Mouse (Mus musculus): ENCODE measurements around the gene Acod1. TPM values are rescaled to one million over a fixed set of nuclear protein-coding genes. Genes with fewer than 3 reads are reported as not detected.
A peak's percentile ranks its signal among the peaks of the same experiment; 100 is the strongest.

The Acod1 gene
- total and polyA plus RNA-seq, 3 experiments: 0.08 TPM; not detected in 2

- H3K27ac ChIP-seq: no peak overlapping the region
- WGBS: 66% methylated on average over 2 of the region's 2 CpGs
- no peak overlapping the region for H3K9ac ChIP-seq (ENCODE audit: low read depth, low read length)
- H3K4me3 ChIP-seq: no peak overlapping the region
- DNase-seq: no peak
- intact Hi-C loops (cut with DNase I): no loop called here
- H3K36me3 ChIP-seq (ENCODE audit: control insufficient read depth, insufficient read depth, low read length): no peaks in the 10 kb centered on the region
- H3K27me3 ChIP-seq (ENCODE audit: control insufficient read depth, insufficient read depth, low read length): no peaks in the 10 kb centered on the region
- TF ChIP-seq EP300 (IDR thresholded peaks at IDR 0.05; ENCODE audit: insufficient read depth, low read depth, low read length) (no peak), CTCF (IDR thresholded peaks at IDR 0.05) (no peak), POLR2A (IDR thresholded peaks at IDR 0.05; ENCODE audit: insufficient read depth, low read depth, low read length) (no peak)
- H3K4me1 ChIP-seq (ENCODE audit: control insufficient read depth, insufficient read depth, low read length): no peaks in the 10 kb centered on the region; the same call in 1 of the 2 replicates
- no peaks in the 10 kb centered on the region for H3K79me2 ChIP-seq (replicated peaks; ENCODE audit: control insufficient read depth, insufficient read depth, low read length)
Observed at GRCm38 (mm10) chr14:103029203-103029602, 17.6 kb upstream of the Acod1 start.

GRCm38 (mm10) chr14:103033271-103033823, 13.4 kb upstream of the Acod1 start:
- DNase-seq: peak; percentile 41 to 55
- H3K79me2 ChIP-seq (replicated peaks; ENCODE audit: control insufficient read depth, insufficient read depth, low read length): no peaks in the 10 kb centered on the region
- peak overlapping the region; percentile 54 for H3K27ac ChIP-seq
- H3K36me3 ChIP-seq (ENCODE audit: control insufficient read depth, insufficient read depth, low read length): no peaks in the 10 kb centered on the region
- no peak overlapping the region for H3K9ac ChIP-seq (ENCODE audit: low read depth, low read length)
- TF ChIP-seq EP300 (IDR thresholded peaks at IDR 0.05; ENCODE audit: insufficient read depth, low read depth, low read length) (peak; percentile 56; the same call in 1 of the 2 replicates), POLR2A (IDR thresholded peaks at IDR 0.05; ENCODE audit: insufficient read depth, low read depth, low read length) (peak; percentile 16; the same call in 1 of the 2 replicates), CTCF (IDR thresholded peaks at IDR 0.05) (no peak)
- WGBS: 37% methylated on average over 10 of the region's 10 CpGs
- no peaks in the 10 kb centered on the region; the same call in none of the 2 replicates for H3K4me1 ChIP-seq (ENCODE audit: control insufficient read depth, insufficient read depth, low read length)
- H3K4me3 ChIP-seq: no peak overlapping the region
- intact Hi-C loops (cut with DNase I): no loop called here
- H3K27me3 ChIP-seq (ENCODE audit: control insufficient read depth, insufficient read depth, low read length): no peaks in the 10 kb centered on the region

- intact Hi-C loops (cut with DNase I): no loop called here
- DNase-seq: peak in 1 of 2 experiments; percentile 31
- H3K79me2 ChIP-seq (replicated peaks; ENCODE audit: control insufficient read depth, insufficient read depth, low read length): no peaks in the 10 kb centered on the region
- TF ChIP-seq POLR2A (IDR thresholded peaks at IDR 0.05; ENCODE audit: insufficient read depth, low read depth, low read length) (no peak), EP300 (IDR thresholded peaks at IDR 0.05; ENCODE audit: insufficient read depth, low read depth, low read length) (no peak), CTCF (IDR thresholded peaks at IDR 0.05) (no peak)
- no peak overlapping the region for H3K9ac ChIP-seq (ENCODE audit: low read depth, low read length)
- no peaks in the 10 kb centered on the region; the same call in none of the 2 replicates for H3K4me1 ChIP-seq (ENCODE audit: control insufficient read depth, insufficient read depth, low read length)
- H3K27ac ChIP-seq: no peak overlapping the region
- H3K36me3 ChIP-seq (ENCODE audit: control insufficient read depth, insufficient read depth, low read length): no peaks in the 10 kb centered on the region
- H3K4me3 ChIP-seq: no peak overlapping the region
- 84% methylated on average over 9 of the region's 9 CpGs for WGBS
- no peaks in the 10 kb centered on the region for H3K27me3 ChIP-seq (ENCODE audit: control insufficient read depth, insufficient read depth, low read length)
Observed at GRCm38 (mm10) chr14:103034076-103034475, 12.7 kb upstream of the Acod1 start.

- Histone ChIP-seq H3K4me1 (ENCODE audit: control insufficient read depth, insufficient read depth, low read length) (no peaks in the 10 kb centered on the region; the same call in none of the 2 replicates), H3K79me2 (replicated peaks; ENCODE audit: control insufficient read depth, insufficient read depth, low read length) (no peaks in the 10 kb centered on the region), H3K27me3 (ENCODE audit: control insufficient read depth, insufficient read depth, low read length) (no peaks in the 10 kb centered on the region), H3K4me3 (no peak overlapping the region), H3K36me3 (ENCODE audit: control insufficient read depth, insufficient read depth, low read length) (no peaks in the 10 kb centered on the region), H3K27ac (no peak overlapping the region), H3K9ac (ENCODE audit: low read depth, low read length) (no peak overlapping the region)
- no peak for TF ChIP-seq POLR2A (IDR thresholded peaks at IDR 0.05; ENCODE audit: insufficient read depth, low read depth, low read length)
- TF ChIP-seq CTCF (IDR thresholded peaks at IDR 0.05): no peak
- TF ChIP-seq EP300 (IDR thresholded peaks at IDR 0.05; ENCODE audit: insufficient read depth, low read depth, low read length): no peak
- WGBS: 58% methylated on average over 3 of the region's 3 CpGs
- DNase-seq: no peak
- intact Hi-C loops (cut with DNase I): no loop called here
Observed at GRCm38 (mm10) chr14:103037016-103037415, 9.8 kb upstream of the Acod1 start.

- 40% methylated on average over 11 of the region's 11 CpGs for WGBS
- TF ChIP-seq POLR2A (IDR thresholded peaks at IDR 0.05; ENCODE audit: insufficient read depth, low read depth, low read length): no peak
- no peak for TF ChIP-seq EP300 (IDR thresholded peaks at IDR 0.05; ENCODE audit: insufficient read depth, low read depth, low read length)
- no peaks in the 10 kb centered on the region for H3K27me3 ChIP-seq (ENCODE audit: control insufficient read depth, insufficient read depth, low read length)
- intact Hi-C loops (cut with DNase I): no loop called here
- H3K27ac ChIP-seq: no peak overlapping the region
- peaks cover 1% of the 10 kb centered on the region; the same call in 1 of the 2 replicates for H3K4me1 ChIP-seq (ENCODE audit: control insufficient read depth, insufficient read depth, low read length)
- H3K79me2 ChIP-seq (replicated peaks; ENCODE audit: control insufficient read depth, insufficient read depth, low read length): no peaks in the 10 kb centered on the region
- H3K36me3 ChIP-seq (ENCODE audit: control insufficient read depth, insufficient read depth, low read length): no peaks in the 10 kb centered on the region
- H3K9ac ChIP-seq (ENCODE audit: low read depth, low read length): no peak overlapping the region
- DNase-seq: no peak
- no peak overlapping the region for H3K4me3 ChIP-seq
Observed at GRCm38 (mm10) chr14:103048292-103049086, 1.7 kb downstream of the Acod1 start.

Measured in heart, adult 2 months (tissue).